Mouse (Mus musculus) olfactory bulb, adult 2 months (tissue): ENCODE data around the gene Trpv4. TPM values are rescaled to one million over a fixed set of nuclear protein-coding genes. Genes with fewer than 3 reads are reported as not detected.
A peak's percentile ranks its signal among the peaks of the same experiment; 100 is the strongest.

Source experiments
- H3K27ac ChIP-seq: fragments of 200-500 bp; 2 replicates; pipeline ENCODE4 v1.5.1; 2012; ENCODE audit warnings: low read depth, low read length; ENCODE audit not compliant: insufficient read depth
- H3K4me1 ChIP-seq: fragments of 200-500 bp; 2 replicates; pipeline ENCODE4 v1.6.1; 2012; ENCODE audit warnings: low read length; ENCODE audit not compliant: control insufficient read depth, insufficient read depth
- H3K4me3 ChIP-seq: fragments of 200-500 bp; 2 replicates; pipeline ENCODE4 v1.5.1; 2012; ENCODE audit warnings: mild to moderate bottlenecking, low read depth, low read length, moderate library complexity; ENCODE audit not compliant: insufficient read depth
- CTCF ChIP-seq: fragments of 200-500 bp; IDR thresholded peaks from 2 replicates; pipeline ENCODE4 v1.5.1; 2012; ENCODE audit warnings: low read depth, mild to moderate bottlenecking, low read length, moderate library complexity; ENCODE audit not compliant: insufficient read depth
- POLR2A ChIP-seq: fragments of 200-500 bp; IDR thresholded peaks from 2 replicates; pipeline ENCODE4 v1.6.1; 2012; ENCODE audit warnings: mild to moderate bottlenecking, low read depth, low read length, moderate library complexity; ENCODE audit not compliant: insufficient read depth
- WGBS: fragments of 180-500 bp; shearing (Covaris S2); methylation state at CpG from one replicate; pipeline ENCODE4 v1.1.7; 2018; 5-methylcytosine and 5-hydroxymethylcytosine counted together
- polyA plus RNA-seq: library from polyadenylated mRNA; stranded (reverse); fragments of >200 nt; gene quantifications from 2 replicates; pipeline ENCODE4 v1.2.4, GENCODE M21; 2012; ENCODE audit warnings: low replicate concordance; ENCODE audit not compliant: missing spikeins, insufficient read depth, insufficient read length

The Trpv4 gene
- polyA plus RNA-seq, 1 experiment: not detected

GRCm38 (mm10) chr5:114575986-114576605 is 82.1 kb downstream of the Trpv4 start:
- Histone ChIP-seq H3K27ac (peak overlapping the region; percentile 62), H3K4me1 (peaks cover 90% of the 10 kb centered on the region), H3K4me3 (no peak overlapping the region)
- WGBS: 63% methylated on average over 16 of the region's 16 CpGs
- no peak for TF ChIP-seq CTCF
- TF ChIP-seq POLR2A: no peak

- Histone ChIP-seq H3K4me1 (peaks cover 91% of the 10 kb centered on the region), H3K27ac (peak overlapping the region; percentile 62), H3K4me3 (no peak overlapping the region)
- TF ChIP-seq POLR2A: no peak
- no peak for TF ChIP-seq CTCF
- WGBS: 44% methylated on average over 7 of the region's 7 CpGs
Observed at GRCm38 (mm10) chr5:114575530-114575929, 82.7 kb downstream of the Trpv4 start.

DNA sequence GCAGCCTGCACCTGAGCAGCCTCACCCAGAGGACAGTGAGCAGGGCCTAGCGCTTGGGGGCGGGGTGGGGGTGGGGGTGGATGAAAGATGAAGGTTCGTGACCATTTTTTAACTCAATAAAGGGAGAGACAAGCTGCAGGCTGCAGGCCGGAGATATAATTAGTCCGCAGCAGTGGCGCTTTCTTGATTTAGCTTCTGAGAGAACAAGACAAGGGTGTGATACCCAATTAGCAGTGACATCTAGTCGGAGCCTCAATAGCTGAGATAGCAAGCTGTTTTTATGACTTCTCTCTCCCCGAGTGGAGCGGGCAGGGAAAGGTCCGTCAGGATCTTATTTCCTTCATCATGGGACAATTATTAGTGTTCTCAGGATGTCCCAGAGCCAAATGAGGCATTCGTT is 83.2 kb downstream of the Trpv4 start:
- 0 out of 2 replicates have a peak overlapping the region, but pooled peaks have one; percentile 62 for H3K27ac ChIP-seq
- H3K4me3 ChIP-seq: no peak overlapping the region
- WGBS: 29% methylated on average over 11 of the region's 11 CpGs
- no peak for TF ChIP-seq CTCF
- no peak for TF ChIP-seq POLR2A
- H3K4me1 ChIP-seq: peaks cover 92% of the 10 kb centered on the region

- TF ChIP-seq POLR2A: no peak
- no peak for TF ChIP-seq CTCF
- 73% methylated on average over 12 of the region's 12 CpGs for WGBS
- Histone ChIP-seq H3K27ac (no peak overlapping the region), H3K4me1 (peaks cover 87% of the 10 kb centered on the region), H3K4me3 (no peak overlapping the region)
Observed at GRCm38 (mm10) chr5:114573920-114574628, 84.1 kb downstream of the Trpv4 start.

DNA sequence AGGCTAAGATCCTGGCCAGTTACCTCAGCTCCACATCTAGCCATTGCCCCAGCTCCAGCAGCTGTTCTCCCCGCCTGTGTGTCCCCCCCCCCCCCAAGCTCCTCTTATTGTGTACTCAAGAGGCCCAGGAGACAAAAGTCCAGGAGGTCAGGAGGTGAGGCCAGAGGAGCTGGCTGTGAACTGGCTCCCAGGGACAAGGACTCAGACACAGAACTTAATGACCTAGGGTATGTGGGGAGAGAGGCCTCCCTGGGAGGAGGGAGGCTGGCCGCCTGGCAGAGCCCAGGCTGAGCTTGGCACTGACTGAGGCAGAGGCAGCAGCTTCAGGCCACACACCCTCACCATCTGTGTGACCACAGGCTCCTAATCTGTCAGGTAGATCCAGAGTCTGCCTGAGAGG is 85.2 kb downstream of the Trpv4 start:
- peaks cover 82% of the 10 kb centered on the region for H3K4me1 ChIP-seq
- no peak overlapping the region for H3K27ac ChIP-seq
- WGBS: 69% methylated on average over 2 of the region's 2 CpGs
- H3K4me3 ChIP-seq: no peak overlapping the region
- TF ChIP-seq CTCF (no peak), POLR2A (no peak)

Other genes with a start within 250 kb of the Trpv4 start
- not detected in 2 replicates for gene Mmab, start 214.4 kb downstream of the Trpv4 start, polyA plus RNA-seq
- gene Mvk, start 214.2 kb downstream of the Trpv4 start, polyA plus RNA-seq: not detected in 2 replicates
- gene Fam222a, start 90.4 kb downstream of the Trpv4 start, polyA plus RNA-seq: not detected in 2 replicates
- gene Gltp, start 32.6 kb upstream of the Trpv4 start, polyA plus RNA-seq: not detected in 2 replicates
- not detected in 2 replicates for gene Tchp, start 49.3 kb upstream of the Trpv4 start, polyA plus RNA-seq
- gene Ankrd13a, start 116.3 kb upstream of the Trpv4 start, polyA plus RNA-seq: not detected in 2 replicates
- gene Git2, start 117.1 kb upstream of the Trpv4 start, polyA plus RNA-seq: not detected in 2 replicates
- gene 1500011B03Rik, start 165.0 kb upstream of the Trpv4 start, polyA plus RNA-seq: not detected in 2 replicates
- not detected in 2 replicates for gene 4930519G04Rik, start 195.2 kb upstream of the Trpv4 start, polyA plus RNA-seq
- not detected in 2 replicates for gene Gm9936, start 200.3 kb upstream of the Trpv4 start, polyA plus RNA-seq
- not detected in 2 replicates for gene Oasl2, start 238.5 kb upstream of the Trpv4 start, polyA plus RNA-seq